Mouse (Mus musculus) neural tube, embryonic 13.5 days (tissue): ENCODE data around the gene Rprd1b. TPM values are rescaled to one million over a fixed set of nuclear protein-coding genes. Genes with fewer than 3 reads are reported as not detected.

Source experiments
- polyA plus RNA-seq: library from polyadenylated mRNA; unstranded; fragments of >200 nt; fragmentation: Nextera tagmentation; extraction: Ambion mirVana; gene quantifications from 2 replicates; pipeline ENCODE4 v1.2.1, GENCODE M21; 2015

Rprd1b gene
- polyA plus RNA-seq, 1 experiment from 2014 or later = 34.5 TPM

Other genes starting within 250 kb of the Rprd1b start
- gene Vstm2l, start 113.8 kb upstream of the Rprd1b start, polyA plus RNA-seq = 26.2 and 34.3 TPM in 2 replicates
- gene Tti1, start 64 bp upstream of the Rprd1b start, polyA plus RNA-seq = 15.8 and 16.8 TPM in 2 replicates
- 11.0 and 12.0 TPM in 2 replicates for gene Tgm2, start 117.9 kb downstream of the Rprd1b start, polyA plus RNA-seq
- 2.6 and 3.0 TPM in 2 replicates for gene D630003M21Rik, start 200.7 kb downstream of the Rprd1b start, polyA plus RNA-seq
- gene Bpi, start 229.6 kb downstream of the Rprd1b start, polyA plus RNA-seq = not detected in 2 replicates